Mouse (Mus musculus) cerebral cortex, adult 2 months (tissue): ENCODE data around the gene Bckdha.

Experiments
- WGBS: fragments of 180-500 bp; shearing (Covaris S2); methylation state at CpG from one replicate; pipeline ENCODE4 v1.1.7; 2018; 5-methylcytosine and 5-hydroxymethylcytosine counted together

Bckdha gene

GRCm38 (mm10) chr7:25645074-25645473, 13.7 kb downstream of the Bckdha start:
- WGBS = 62% methylated on average over 14 of the region's 14 CpGs

GRCm38 (mm10) chr7:25644631-25645030, 14.2 kb downstream of the Bckdha start:
- 78% methylated on average over 4 of the region's 4 CpGs for WGBS

- 56% methylated on average over 10 of the region's 10 CpGs for WGBS
Measured at GRCm38 (mm10) chr7:25644136-25644535, 14.6 kb downstream of the Bckdha start.

GRCm38 (mm10) chr7:25639754-25640153, 19.0 kb downstream of the Bckdha start:
- WGBS = 68% methylated on average over 4 of the region's 4 CpGs

GRCm38 (mm10) chr7:25637099-25637498, 21.7 kb downstream of the Bckdha start:
- whole genome bisulfite sequencing = 98% methylated on average over 5 of the region's 5 CpGs

- 83% methylated on average over 3 of the region's 3 CpGs for WGBS
Measured at GRCm38 (mm10) chr7:25636373-25636772, 22.4 kb downstream of the Bckdha start.

GRCm38 (mm10) chr7:25632679-25633078, 26.1 kb downstream of the Bckdha start:
- 81% methylated on average over 5 of the region's 5 CpGs for WGBS

- WGBS = 71% methylated on average over 8 of the region's 8 CpGs
Measured at GRCm38 (mm10) chr7:25628323-25628620, 30.5 kb downstream of the Bckdha start.

- 26% methylated on average over 38 of the region's 38 CpGs for WGBS
Measured at GRCm38 (mm10) chr7:25627431-25628322, 31.1 kb downstream of the Bckdha start.

GRCm38 (mm10) chr7:25626509-25627430, 32.0 kb downstream of the Bckdha start, which contains the start of gene B3gnt8:
TSS of gene B3gnt8 (plus strand) at chr7:25626654.
- 24% methylated on average over 29 of the region's 29 CpGs for WGBS

- 71% methylated on average over 10 of the region's 10 CpGs for WGBS
Measured at GRCm38 (mm10) chr7:25625594-25626250, 33.1 kb downstream of the Bckdha start.

GRCm38 (mm10) chr7:25624851-25625250, 33.9 kb downstream of the Bckdha start:
- WGBS = 51% methylated on average over 5 of the region's 5 CpGs

- 70% methylated on average over 11 of the region's 11 CpGs for WGBS
Measured at GRCm38 (mm10) chr7:25623857-25624370, 34.9 kb downstream of the Bckdha start.

- WGBS = 92% methylated on average over 11 of the region's 11 CpGs
Measured at GRCm38 (mm10) chr7:25620751-25621150, 38.0 kb downstream of the Bckdha start.

- 95% methylated on average over 5 of the region's 5 CpGs for WGBS
Measured at GRCm38 (mm10) chr7:25620101-25620500, 38.7 kb downstream of the Bckdha start.

GRCm38 (mm10) chr7:25619722-25619991, 39.1 kb downstream of the Bckdha start:
- WGBS = 25% methylated on average over 5 of the region's 5 CpGs

GRCm38 (mm10) chr7:25618865-25619721, 39.7 kb downstream of the Bckdha start, which contains the start of gene Dmac2:
TSS of gene Dmac2 (plus strand) at chr7:25619414.
- WGBS = under 1% methylated on average over 53 of the region's 53 CpGs

- WGBS = 83% methylated on average over 10 of the region's 10 CpGs
Measured at GRCm38 (mm10) chr7:25617376-25618160, 41.2 kb downstream of the Bckdha start.

GRCm38 (mm10) chr7:25615706-25616011, 43.1 kb downstream of the Bckdha start, which contains the start of gene Erich4:
TSS of gene Erich4 (minus strand) at chr7:25615892.
- WGBS = 78% methylated on average over 5 of the region's 5 CpGs
